Mouse (Mus musculus) midbrain, embryonic 11.5 days (tissue): Measurements from ENCODE around the gene Gpr88. TPM values are rescaled to one million over a fixed set of nuclear protein-coding genes. Genes with fewer than 3 reads are reported as not detected.

ENCODE experiments used
- ATAC-seq: fragments of 200-750 bp; cut with Nextera tagmentation; 2 replicates; pipeline ENCODE4 v1.8.0; 2017; ENCODE audit warnings: moderate TSS enrichment, moderate library complexity; ENCODE audit not compliant: low FRiP score
- DNase-seq: peaks from one replicate; pipeline ENCODE4 v3.0.0; 2015; ENCODE audit warnings: low spot score; ENCODE audit errors: missing footprints
- H3K27ac ChIP-seq: fragments of 300-500 bp; sonication (generic); 2 replicates; pipeline ENCODE4 v1.5.1; 2014; ENCODE audit warnings: low read depth, low read length
- H3K27me3 ChIP-seq: fragments of 300-500 bp; sonication (generic); 2 replicates; pipeline ENCODE4 v1.6.1; 2014; ENCODE audit warnings: mild to moderate bottlenecking, low read length, moderate library complexity, mixed read lengths; ENCODE audit not compliant: control insufficient read depth, insufficient read depth
- H3K36me3 ChIP-seq: fragments of 300-500 bp; sonication (generic); 2 replicates; pipeline ENCODE4 v1.6.1; 2014; ENCODE audit warnings: mild to moderate bottlenecking, low read length, moderate library complexity, mixed read lengths; ENCODE audit not compliant: control insufficient read depth, insufficient read depth
- H3K4me1 ChIP-seq: fragments of 300-500 bp; sonication (generic); 2 replicates; pipeline ENCODE4 v1.6.1; 2014; ENCODE audit warnings: low read length; ENCODE audit not compliant: control insufficient read depth, insufficient read depth
- H3K4me2 ChIP-seq: fragments of 300-500 bp; sonication (generic); 2 replicates; pipeline ENCODE4 v1.6.1; 2014; ENCODE audit warnings: mild to moderate bottlenecking, moderate library complexity
- H3K4me3 ChIP-seq: fragments of 300-500 bp; sonication (generic); 2 replicates; pipeline ENCODE4 v1.5.1; 2014; ENCODE audit warnings: low read depth, low read length
- H3K9ac ChIP-seq: fragments of 300-500 bp; sonication (generic); 2 replicates; pipeline ENCODE4 v1.6.1; 2014; ENCODE audit warnings: low read length
- H3K9me3 ChIP-seq: fragments of 300-500 bp; sonication (generic); 2 replicates; pipeline ENCODE4 v1.6.1; 2016; ENCODE audit warnings: low read length; ENCODE audit not compliant: control insufficient read depth
- WGBS: fragments of 180-500 bp; shearing (Covaris S2); extraction: QIAGEN DNeasy Blood & Tissue Kit; methylation state at CpG from one replicate; pipeline ENCODE4 v1.1.7; 2014; 5-methylcytosine and 5-hydroxymethylcytosine counted together
- polyA plus RNA-seq: library from polyadenylated mRNA; unstranded; fragments of >200 nt; fragmentation: Nextera tagmentation; extraction: Ambion mirVana; gene quantifications from 2 replicates; pipeline ENCODE4 v1.2.1, GENCODE M21; 2014

Gene Gpr88
- polyA plus RNA-seq, 1 experiment from 2014 or later: 0.05 TPM

DNA sequence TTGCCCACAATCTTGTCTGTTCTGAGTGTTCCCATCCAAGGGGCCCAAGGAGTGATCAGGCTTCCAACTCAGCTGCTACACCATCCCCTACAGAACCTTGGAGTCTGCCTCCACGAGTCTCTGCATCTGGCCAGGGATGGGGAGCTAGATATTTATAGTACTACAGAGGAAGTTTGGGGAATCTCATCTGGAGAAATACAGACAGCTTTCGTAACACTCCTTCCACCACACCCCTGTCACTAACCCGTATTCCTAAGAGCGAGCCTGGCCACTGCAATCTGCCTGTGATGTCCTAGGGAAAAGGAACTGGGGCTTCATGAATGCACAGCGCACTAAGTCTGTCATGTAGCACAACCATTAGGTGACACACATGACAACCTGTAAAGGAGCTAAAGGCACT is 41.7 kb downstream of the Gpr88 start:
- Histone ChIP-seq H3K4me1 (no peaks in the 10 kb centered on the region), H3K27me3 (no peaks in the 10 kb centered on the region), H3K9me3 (no peaks in the 10 kb centered on the region), H3K36me3 (no peaks in the 10 kb centered on the region), H3K27ac (no peak overlapping the region), H3K4me3 (no peak overlapping the region), H3K9ac (no peak overlapping the region), H3K4me2 (no peak overlapping the region)
- no peak for DNase-seq
- 91% methylated on average over 5 of the region's 5 CpGs for WGBS
- no peak for ATAC-seq

DNA sequence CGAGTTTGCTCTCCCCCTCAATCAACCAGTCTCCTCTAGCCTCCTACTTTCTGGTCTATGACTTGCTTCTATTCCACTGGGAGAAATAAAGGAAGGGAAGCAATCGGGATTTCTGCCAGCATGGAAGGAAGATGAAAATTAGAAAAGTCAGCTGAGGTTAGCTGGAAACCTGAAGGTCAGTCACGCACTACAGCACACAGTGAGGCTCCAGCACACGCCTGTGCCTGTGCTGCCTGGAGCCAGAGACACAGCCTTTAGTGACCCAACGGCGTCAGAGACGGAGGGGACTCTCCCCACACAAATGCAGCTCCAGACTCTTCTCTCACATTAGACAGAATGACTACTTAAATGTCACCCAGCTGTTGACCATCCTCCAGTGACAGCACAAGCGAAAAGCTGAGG is 42.6 kb downstream of the Gpr88 start:
- Histone ChIP-seq H3K4me3 (no peak overlapping the region), H3K27me3 (no peaks in the 10 kb centered on the region), H3K9me3 (no peaks in the 10 kb centered on the region), H3K27ac (no peak overlapping the region), H3K4me1 (no peaks in the 10 kb centered on the region), H3K36me3 (no peaks in the 10 kb centered on the region), H3K4me2 (no peak overlapping the region), H3K9ac (no peak overlapping the region)
- ATAC-seq (no peak), DNase-seq (no peak)
- 82% methylated on average over 8 of the region's 8 CpGs for WGBS

DNA sequence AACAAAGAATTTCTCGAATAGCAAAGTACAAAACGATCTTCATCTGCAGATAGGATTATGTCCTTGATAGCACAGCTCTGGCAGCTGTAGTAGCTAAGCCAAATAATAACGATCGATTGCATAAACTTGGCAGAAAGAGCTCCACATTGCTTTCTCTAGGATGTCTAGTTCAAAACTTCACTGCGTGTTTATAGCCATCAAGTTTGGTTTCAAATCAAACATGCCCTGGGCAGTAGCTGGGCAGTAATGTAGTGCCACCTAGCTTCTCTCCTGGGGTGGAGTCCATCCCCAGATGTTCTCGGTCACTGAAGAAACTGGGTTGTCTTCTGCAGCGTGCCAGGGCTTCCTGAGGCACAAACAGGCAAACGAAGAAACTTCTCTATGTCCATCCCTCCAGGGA is 44.1 kb downstream of the Gpr88 start:
- H3K4me1 ChIP-seq: no peaks in the 10 kb centered on the region
- no peaks in the 10 kb centered on the region for H3K27me3 ChIP-seq
- H3K9ac ChIP-seq: no peak overlapping the region
- H3K4me2 ChIP-seq: no peak overlapping the region
- no peaks in the 10 kb centered on the region for H3K36me3 ChIP-seq
- H3K27ac ChIP-seq: no peak overlapping the region
- no peak overlapping the region for H3K4me3 ChIP-seq
- WGBS: 87% methylated on average over 8 of the region's 8 CpGs
- DNase-seq (no peak), ATAC-seq (no peak)
- no peaks in the 10 kb centered on the region for H3K9me3 ChIP-seq

DNA sequence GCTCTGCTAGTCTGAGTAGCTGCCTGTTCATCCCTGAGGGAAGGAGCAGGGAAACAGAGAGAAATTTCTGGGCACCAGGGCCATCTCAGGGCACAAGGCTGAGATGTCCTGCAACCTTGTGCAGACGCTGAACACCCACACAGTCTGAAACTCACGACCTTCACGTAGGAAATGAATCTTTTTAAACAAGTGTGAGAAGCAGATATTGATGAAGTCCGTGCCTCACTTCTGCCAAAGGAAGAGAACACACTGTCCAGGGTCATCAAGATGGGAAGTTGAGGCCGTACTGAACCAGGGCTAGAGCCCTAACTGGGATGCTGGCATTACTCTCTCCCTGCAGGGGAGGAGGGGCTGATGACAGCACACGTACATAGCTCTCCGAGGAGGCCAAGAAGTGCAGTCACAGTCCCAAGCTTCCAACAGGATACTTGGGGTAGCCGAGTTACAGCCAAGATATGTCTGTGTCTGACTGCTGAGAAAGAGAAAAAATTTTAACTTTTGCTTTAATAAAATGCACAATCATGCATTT is 46.9 kb downstream of the Gpr88 start:
- DNase-seq: no peak
- H3K36me3 ChIP-seq: no peaks in the 10 kb centered on the region
- 77% methylated on average over 8 of the region's 8 CpGs for WGBS
- no peak overlapping the region for H3K27ac ChIP-seq
- H3K4me2 ChIP-seq: no peak overlapping the region
- no peaks in the 10 kb centered on the region for H3K9me3 ChIP-seq
- H3K27me3 ChIP-seq: no peaks in the 10 kb centered on the region
- H3K4me3 ChIP-seq: no peak overlapping the region
- ATAC-seq: no peak
- no peaks in the 10 kb centered on the region for H3K4me1 ChIP-seq
- H3K9ac ChIP-seq: no peak overlapping the region

GRCm38 (mm10) chr3:116205346-116206219 is 47.7 kb downstream of the Gpr88 start:
- WGBS: 85% methylated on average over 13 of the region's 13 CpGs

GRCm38 (mm10) chr3:116204643-116205042 is 48.7 kb downstream of the Gpr88 start:
- Histone ChIP-seq H3K4me3 (no peak overlapping the region), H3K36me3 (no peaks in the 10 kb centered on the region), H3K9me3 (no peaks in the 10 kb centered on the region), H3K9ac (no peak overlapping the region), H3K27me3 (no peaks in the 10 kb centered on the region), H3K4me1 (no peaks in the 10 kb centered on the region), H3K27ac (no peak overlapping the region), H3K4me2 (no peak overlapping the region)
- WGBS: 87% methylated on average over 9 of the region's 9 CpGs
- DNase-seq: no peak
- ATAC-seq: no peak

More at GRCm38 (mm10) chr3:116205346-116206219, 47.7 kb downstream of the Gpr88 start:
- no peak overlapping the region for H3K9ac ChIP-seq
- DNase-seq: no peak
- no peak overlapping the region for H3K4me2 ChIP-seq
- H3K9me3 ChIP-seq: no peaks in the 10 kb centered on the region
- no peaks in the 10 kb centered on the region for H3K4me1 ChIP-seq
- no peak overlapping the region for H3K4me3 ChIP-seq
- H3K36me3 ChIP-seq: no peaks in the 10 kb centered on the region
- no peak overlapping the region for H3K27ac ChIP-seq
- no peaks in the 10 kb centered on the region for H3K27me3 ChIP-seq
- no peak for ATAC-seq

GRCm38 (mm10) chr3:116203942-116204341 is 49.4 kb downstream of the Gpr88 start:
- ATAC-seq: no peak
- 78% methylated on average over 3 of the region's 3 CpGs for WGBS

DNA sequence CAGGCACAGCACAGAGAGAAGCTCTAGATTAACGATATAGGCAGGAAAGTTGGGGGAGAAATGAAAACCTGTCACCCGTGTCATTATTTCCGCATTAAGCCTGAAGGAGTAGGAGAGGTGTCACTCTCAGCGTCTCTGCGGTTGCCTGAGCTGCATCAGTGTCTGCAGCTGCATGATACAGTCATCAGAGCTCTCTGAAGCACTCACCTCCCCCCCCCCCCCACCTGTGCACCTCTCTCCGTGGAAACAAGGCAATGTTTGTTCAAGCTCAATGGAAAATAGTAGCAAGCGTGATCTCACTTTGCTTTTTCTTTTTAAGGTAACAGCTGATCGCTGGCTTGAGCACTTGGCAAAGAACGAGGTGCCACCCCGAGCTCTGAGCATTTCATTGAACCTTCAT is 53.2 kb downstream of the Gpr88 start:
- Histone ChIP-seq H3K27me3 (no peaks in the 10 kb centered on the region), H3K27ac (no peak overlapping the region), H3K9me3 (no peaks in the 10 kb centered on the region), H3K9ac (no peak overlapping the region), H3K36me3 (no peaks in the 10 kb centered on the region), H3K4me1 (no peaks in the 10 kb centered on the region), H3K4me3 (no peak overlapping the region), H3K4me2 (no peak overlapping the region)
- WGBS: 80% methylated on average over 10 of the region's 10 CpGs
- no peak for DNase-seq
- ATAC-seq: no peak

More at GRCm38 (mm10) chr3:116203942-116204341, 49.4 kb downstream of the Gpr88 start:
- H3K36me3 ChIP-seq: no peaks in the 10 kb centered on the region
- no peaks in the 10 kb centered on the region for H3K4me1 ChIP-seq
- no peak for DNase-seq
- no peak overlapping the region for H3K4me2 ChIP-seq
- no peak overlapping the region for H3K27ac ChIP-seq
- H3K9ac ChIP-seq: no peak overlapping the region
- no peaks in the 10 kb centered on the region for H3K27me3 ChIP-seq
- H3K4me3 ChIP-seq: no peak overlapping the region
- H3K9me3 ChIP-seq: no peaks in the 10 kb centered on the region
